Mouse (Mus musculus) liver, embryonic 15.5 days (tissue): ENCODE results near the gene Abi1. TPM values are rescaled to one million over a fixed set of nuclear protein-coding genes. Genes with fewer than 3 reads are reported as not detected.
A peak's percentile ranks its signal among the peaks of the same experiment; 100 is the strongest.
"Not testable (repeated sequence)": the region's sequence is repeated elsewhere in the genome, so short reads cannot be mapped to it uniquely, and the experiment has no call there.

Source experiments
- ATAC-seq: fragments of 200-750 bp; cut with Nextera tagmentation; 2 replicates; pipeline ENCODE4 v1.8.0; 2017; ENCODE audit warnings: moderate number of reproducible peaks, mild to moderate bottlenecking, moderate library complexity; ENCODE audit not compliant: insufficient read depth
- H3K27ac ChIP-seq: fragments of 300-500 bp; sonication (generic); replicated peaks from 2 replicates; pipeline ENCODE4 v1.5.1; 2015; ENCODE audit warnings: mild to moderate bottlenecking, inconsistent platforms
- H3K27me3 ChIP-seq: fragments of 300-500 bp; sonication (generic); 2 replicates; pipeline ENCODE4 v1.6.1; 2015; ENCODE audit warnings: mild to moderate bottlenecking, inconsistent platforms
- H3K36me3 ChIP-seq: fragments of 300-500 bp; sonication (generic); replicated peaks from 2 replicates; pipeline ENCODE4 v1.6.1; 2015; ENCODE audit warnings: moderate library complexity, mild to moderate bottlenecking, inconsistent platforms
- H3K4me1 ChIP-seq: fragments of 300-500 bp; sonication (generic); replicated peaks from 2 replicates; pipeline ENCODE4 v1.6.1; 2015; ENCODE audit warnings: inconsistent platforms
- H3K4me2 ChIP-seq: fragments of 300-500 bp; sonication (generic); 2 replicates; pipeline ENCODE4 v1.6.1; 2015; ENCODE audit warnings: moderate library complexity, mild to moderate bottlenecking, inconsistent platforms
- H3K4me3 ChIP-seq: fragments of 300-500 bp; sonication (generic); replicated peaks from 2 replicates; pipeline ENCODE4 v1.5.1; 2015; ENCODE audit warnings: mild to moderate bottlenecking, inconsistent platforms
- H3K9ac ChIP-seq: fragments of 300-500 bp; sonication (generic); 2 replicates; pipeline ENCODE4 v1.6.1; 2015; ENCODE audit warnings: moderate library complexity, mild to moderate bottlenecking, inconsistent platforms
- H3K9me3 ChIP-seq: fragments of 300-500 bp; sonication (generic); replicated peaks from 2 replicates; pipeline ENCODE4 v1.6.1; 2016; ENCODE audit warnings: inconsistent platforms
- WGBS: fragments of 180-500 bp; shearing (Covaris S2); methylation state at CpG from one replicate; pipeline ENCODE4 v1.1.7; 2015; ENCODE audit warnings: mixed read lengths; ENCODE audit not compliant: insufficient replicate concordance; 5-methylcytosine and 5-hydroxymethylcytosine counted together
- polyA plus RNA-seq: library from polyadenylated mRNA; unstranded; fragments of >200 nt; fragmentation: Nextera tagmentation; extraction: Ambion mirVana; gene quantifications from 2 replicates; pipeline ENCODE4 v1.2.1, GENCODE M21; 2015

Gene Abi1
- polyA plus RNA-seq, 1 experiment from 2014 or later, result 19.0 TPM

DNA sequence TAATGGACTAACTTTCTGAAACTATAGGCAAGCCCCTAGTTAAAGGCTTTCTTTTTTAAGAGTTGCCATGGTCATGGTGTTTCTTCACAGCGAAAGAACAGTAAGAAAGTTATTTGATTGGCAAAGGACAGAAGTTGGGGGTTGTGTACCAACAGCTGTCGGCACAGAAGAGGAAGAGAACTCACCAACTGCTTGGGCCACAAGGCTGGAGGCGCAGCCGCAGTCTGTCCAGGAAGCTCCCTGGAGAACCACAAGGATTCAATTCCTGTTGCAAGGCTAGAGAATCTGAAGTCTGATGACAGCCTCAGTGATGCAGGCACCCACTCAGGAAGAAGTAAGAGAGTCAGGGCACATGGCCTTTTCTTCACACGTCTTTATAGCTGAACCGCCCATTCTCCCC is 12.5 kb upstream of the Abi1 start:
- H3K9me3 ChIP-seq, result no peaks in the 10 kb centered on the region
- no peak overlapping the region for H3K27ac ChIP-seq
- ATAC-seq, result no peak
- no peak overlapping the region for H3K4me3 ChIP-seq
- H3K4me1 ChIP-seq, result no peaks in the 10 kb centered on the region
- H3K36me3 ChIP-seq, result no peaks in the 10 kb centered on the region
- H3K4me2 ChIP-seq, result no peak overlapping the region; the same call in 1 of the 2 replicates
- H3K27me3 ChIP-seq, result no peaks in the 10 kb centered on the region
- no peak overlapping the region for H3K9ac ChIP-seq
- 26% methylated on average over 6 of the region's 6 CpGs for WGBS

GRCm38 (mm10) chr2:23051890-23052289 is 11.8 kb upstream of the Abi1 start:
- no peak for ATAC-seq
- H3K36me3 ChIP-seq, result no peaks in the 10 kb centered on the region
- H3K9ac ChIP-seq, result no peak overlapping the region
- H3K4me1 ChIP-seq, result no peaks in the 10 kb centered on the region
- H3K27me3 ChIP-seq, result no peaks in the 10 kb centered on the region
- no peak overlapping the region for H3K27ac ChIP-seq
- no peak overlapping the region for H3K4me2 ChIP-seq
- no peaks in the 10 kb centered on the region for H3K9me3 ChIP-seq
- H3K4me3 ChIP-seq, result no peak overlapping the region
- WGBS, result 53% methylated on average over 2 of the region's 2 CpGs

DNA sequence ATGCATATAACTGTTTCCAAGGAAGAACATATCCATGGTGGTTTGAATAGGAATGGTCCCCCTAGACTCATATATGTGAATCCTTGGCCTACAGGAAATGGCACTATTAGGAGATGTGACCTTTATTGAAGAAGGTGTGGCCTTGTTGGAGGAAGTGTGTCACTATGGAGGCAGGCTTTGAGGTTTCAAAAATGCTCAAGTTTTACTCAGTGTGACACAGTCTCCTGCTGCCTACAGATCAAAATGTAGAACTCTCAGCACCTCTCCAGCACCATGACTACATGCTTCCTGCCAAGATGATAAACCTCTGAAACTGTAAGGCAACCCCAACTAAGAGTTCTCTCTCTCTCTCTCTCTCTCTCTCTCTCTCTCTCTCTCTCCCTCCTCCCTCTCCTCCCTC is 8.0 kb upstream of the Abi1 start:
- Histone ChIP-seq H3K9me3 (no peaks in the 10 kb centered on the region), H3K4me3 (no peak overlapping the region), H3K27ac (no peak overlapping the region), H3K9ac (no peak overlapping the region), H3K36me3 (no peaks in the 10 kb centered on the region), H3K27me3 (no peaks in the 10 kb centered on the region), H3K4me1 (no peaks in the 10 kb centered on the region), H3K4me2 (no peak overlapping the region)
- no peak for ATAC-seq

DNA sequence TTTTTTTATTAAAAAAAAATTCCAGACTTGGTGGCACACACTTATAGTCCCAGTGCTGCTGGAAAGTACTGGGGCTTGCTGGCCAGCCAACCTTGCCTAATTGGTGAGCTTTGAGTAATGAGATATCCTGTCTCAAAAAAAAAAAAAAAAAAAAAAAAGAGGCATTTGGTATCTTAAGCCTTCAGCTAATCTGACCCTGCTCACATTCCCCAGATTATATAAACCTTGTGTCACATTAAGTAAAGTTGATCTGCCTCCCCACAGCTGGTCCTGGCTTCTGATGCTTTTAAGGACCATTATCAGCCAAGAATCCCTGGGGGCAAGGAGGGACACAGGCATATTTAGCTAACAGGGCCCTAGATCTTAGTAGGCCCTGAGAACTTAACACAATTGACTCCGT is 5.7 kb upstream of the Abi1 start:
- H3K9ac ChIP-seq, result no peak overlapping the region
- no peak overlapping the region for H3K27ac ChIP-seq
- 46% methylated on average over 1 of the region's 1 CpGs for WGBS
- H3K9me3 ChIP-seq, result no peaks in the 10 kb centered on the region
- no peaks in the 10 kb centered on the region for H3K27me3 ChIP-seq
- no peaks in the 10 kb centered on the region for H3K36me3 ChIP-seq
- no peak for ATAC-seq
- peaks cover under 1% of the 10 kb centered on the region; the same call in 1 of the 2 replicates for H3K4me1 ChIP-seq
- no peak overlapping the region for H3K4me3 ChIP-seq
- H3K4me2 ChIP-seq, result no peak overlapping the region

GRCm38 (mm10) chr2:23042189-23042588 is 2.1 kb upstream of the Abi1 start:
- no peaks in the 10 kb centered on the region for H3K9me3 ChIP-seq
- WGBS, result 76% methylated on average over 3 of the region's 3 CpGs
- H3K4me1 ChIP-seq, result peaks cover 20% of the 10 kb centered on the region
- no peak overlapping the region for H3K9ac ChIP-seq
- H3K4me2 ChIP-seq, result no peak overlapping the region
- no peak overlapping the region for H3K27ac ChIP-seq
- no peaks in the 10 kb centered on the region for H3K36me3 ChIP-seq
- no peaks in the 10 kb centered on the region for H3K27me3 ChIP-seq
- no peak overlapping the region for H3K4me3 ChIP-seq
- ATAC-seq, result no peak

GRCm38 (mm10) chr2:23041457-23041856 is 1.4 kb upstream of the Abi1 start:
- Histone ChIP-seq H3K9me3 (no peaks in the 10 kb centered on the region), H3K9ac (no peak overlapping the region), H3K27ac (no peak overlapping the region; the same call in 1 of the 2 replicates), H3K4me3 (no peak overlapping the region), H3K4me1 (peaks cover 27% of the 10 kb centered on the region), H3K36me3 (no peaks in the 10 kb centered on the region), H3K27me3 (no peaks in the 10 kb centered on the region), H3K4me2 (no peak overlapping the region)
- ATAC-seq, result no peak
- WGBS, result 26% methylated on average over 4 of the region's 4 CpGs

- not testable (repeated sequence) for H3K27me3 ChIP-seq, H3K36me3 ChIP-seq, H3K9ac ChIP-seq, ATAC-seq, H3K9me3 ChIP-seq
- Histone ChIP-seq H3K4me1 (peaks cover 29% of the 10 kb centered on the region), H3K27ac (0 out of 2 replicates have a peak overlapping the region, but pooled peaks have one; percentile 38), H3K4me3 (peak overlapping the region; percentile 81), H3K4me2 (peak overlapping the region; percentile 75)
- 66% methylated on average over 7 of the region's 7 CpGs for WGBS
These were observed 649 bp upstream of the Abi1 start for GRCm38 (mm10) chr2:23040690-23041089.

DNA sequence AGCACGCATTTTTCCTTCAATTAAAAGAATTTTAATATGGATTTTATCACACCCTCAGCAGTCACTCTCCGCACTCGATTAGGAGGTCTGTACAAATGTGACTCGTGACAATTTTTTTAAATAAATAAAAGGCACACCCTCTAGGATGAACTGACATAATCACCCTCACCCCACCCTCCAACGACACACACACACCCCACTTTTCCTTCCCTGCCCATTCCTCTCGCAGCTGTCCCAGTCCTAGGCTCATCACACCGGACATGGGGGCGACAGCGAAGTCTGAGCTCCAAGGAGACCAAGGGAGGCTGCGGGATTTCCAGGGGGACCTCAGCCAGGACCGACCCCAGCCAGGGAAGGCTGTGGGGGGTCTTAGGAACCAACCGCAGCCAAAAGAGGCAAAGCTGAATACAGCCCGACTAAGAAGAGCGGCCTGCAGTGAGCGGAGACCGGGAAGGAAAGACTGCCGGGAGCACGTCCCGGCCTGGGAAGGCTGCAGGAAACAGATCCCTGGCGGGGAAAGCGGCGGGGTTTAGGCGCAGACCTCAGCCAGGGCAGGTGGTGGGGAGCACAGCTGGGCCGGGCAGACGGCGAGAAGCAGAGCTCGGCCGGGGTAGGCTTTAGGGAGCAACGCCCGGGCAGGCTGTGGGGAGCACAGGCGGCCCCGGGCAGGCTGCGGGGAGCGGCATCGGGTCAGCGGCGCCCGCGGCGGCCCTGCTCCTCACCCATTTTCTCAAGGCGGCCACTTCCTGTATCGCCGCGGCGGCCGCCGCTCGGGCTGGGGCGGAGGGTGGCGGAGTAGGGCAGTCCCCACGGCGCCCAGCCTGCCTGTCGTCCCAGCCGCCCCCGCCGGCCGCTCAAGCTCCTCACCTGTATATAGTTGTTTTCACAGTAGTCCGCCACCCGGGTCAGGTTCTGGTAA is 700 bp downstream of the Abi1 start:
- WGBS, result under 1% methylated on average over 59 of the region's 59 CpGs
- Histone ChIP-seq H3K4me2 (peak overlapping the region; percentile 75), H3K4me1 (peaks cover 39% of the 10 kb centered on the region), H3K9ac (peak overlapping the region; percentile 89), H3K27ac (peak overlapping the region; percentile 98), H3K27me3 (no peaks in the 10 kb centered on the region), H3K9me3 (no peaks in the 10 kb centered on the region), H3K36me3 (no peaks in the 10 kb centered on the region), H3K4me3 (peak overlapping the region; percentile 81)
- peak; percentile 83 for ATAC-seq

- H3K36me3 ChIP-seq, result peaks cover 6% of the 10 kb centered on the region; the same call in 1 of the 2 replicates
- no peak overlapping the region for H3K27ac ChIP-seq
- peaks cover 42% of the 10 kb centered on the region for H3K4me1 ChIP-seq
- H3K9ac ChIP-seq, result no peak overlapping the region
- ATAC-seq, result no peak
- no peaks in the 10 kb centered on the region for H3K27me3 ChIP-seq
- H3K4me2 ChIP-seq, result no peak overlapping the region
- 83% methylated on average over 1 of the region's 1 CpGs for WGBS
- no peaks in the 10 kb centered on the region for H3K9me3 ChIP-seq
- H3K4me3 ChIP-seq, result no peak overlapping the region
These were observed 4.6 kb downstream of the Abi1 start for GRCm38 (mm10) chr2:23035467-23035866.

DNA sequence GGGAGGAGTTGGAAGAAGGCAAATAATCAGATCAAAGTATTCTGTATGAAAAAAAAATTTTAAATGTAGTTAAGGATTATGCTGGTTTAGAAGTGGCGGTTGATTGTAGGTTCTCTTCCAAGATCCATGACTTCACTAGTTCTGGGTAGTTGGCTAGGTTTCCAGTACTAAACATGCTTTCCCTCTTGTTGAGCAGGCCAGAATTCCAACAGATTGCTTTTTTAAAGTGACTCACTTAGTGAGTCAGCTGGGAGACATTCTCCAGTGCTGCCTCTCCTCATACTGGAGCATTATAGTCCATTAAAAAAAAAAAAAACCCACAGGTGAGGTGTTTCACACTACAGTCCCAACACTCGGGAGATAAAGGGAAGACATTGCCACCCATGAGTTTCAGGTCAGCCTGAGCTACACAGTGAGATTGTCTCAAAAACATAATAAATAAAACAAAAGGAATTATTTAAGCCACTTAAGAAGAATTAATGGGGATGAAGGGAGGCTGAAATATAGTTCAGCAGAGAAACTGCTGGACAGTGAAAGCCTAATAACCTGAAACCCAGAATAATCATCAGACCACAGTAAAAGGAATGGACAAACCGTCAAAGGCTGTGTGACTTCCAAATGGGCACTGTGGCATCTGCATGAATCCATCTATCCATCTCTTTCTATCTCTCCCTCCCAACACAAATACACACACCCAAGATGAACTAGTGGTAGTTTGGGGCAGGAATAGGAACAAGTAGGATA is 5.2 kb downstream of the Abi1 start:
- no peak for ATAC-seq
- Histone ChIP-seq H3K27ac (no peak overlapping the region), H3K27me3 (no peaks in the 10 kb centered on the region), H3K9me3 (no peaks in the 10 kb centered on the region), H3K4me2 (no peak overlapping the region), H3K4me3 (no peak overlapping the region), H3K9ac (no peak overlapping the region), H3K36me3 (peaks cover 10% of the 10 kb centered on the region; the same call in 1 of the 2 replicates), H3K4me1 (peaks cover 41% of the 10 kb centered on the region)
- 72% methylated on average over 3 of the region's 3 CpGs for WGBS

- peaks cover 13% of the 10 kb centered on the region; the same call in 1 of the 2 replicates for H3K36me3 ChIP-seq
- H3K27me3 ChIP-seq, result no peaks in the 10 kb centered on the region
- peak; percentile 38; the same call in 1 of the 2 replicates for ATAC-seq
- H3K4me3 ChIP-seq, result no peak overlapping the region
- H3K4me2 ChIP-seq, result no peak overlapping the region
- 66% methylated on average over 4 of the region's 4 CpGs for WGBS
- peaks cover 27% of the 10 kb centered on the region for H3K4me1 ChIP-seq
- H3K9ac ChIP-seq, result no peak overlapping the region
- no peaks in the 10 kb centered on the region for H3K9me3 ChIP-seq
- no peak overlapping the region for H3K27ac ChIP-seq
These were observed 9.4 kb downstream of the Abi1 start for GRCm38 (mm10) chr2:23030631-23031030.
